Mouse (Mus musculus) megakaryocyte, embryonic 14.5 days (primary cell): ENCODE measurements around the gene Pde4d.

Source experiments
- FLI1 ChIP-seq: IDR thresholded peaks from 2 replicates; pipeline ENCODE4 v1.6.1; 2012; ENCODE audit warnings: low read length, inconsistent platforms, mixed read lengths
- GATA1 ChIP-seq: IDR thresholded peaks from 3 replicates; pipeline ENCODE4 v1.6.1; 2012; ENCODE audit warnings: mixed read lengths, low read length, inconsistent platforms, borderline replicate concordance

DNA sequence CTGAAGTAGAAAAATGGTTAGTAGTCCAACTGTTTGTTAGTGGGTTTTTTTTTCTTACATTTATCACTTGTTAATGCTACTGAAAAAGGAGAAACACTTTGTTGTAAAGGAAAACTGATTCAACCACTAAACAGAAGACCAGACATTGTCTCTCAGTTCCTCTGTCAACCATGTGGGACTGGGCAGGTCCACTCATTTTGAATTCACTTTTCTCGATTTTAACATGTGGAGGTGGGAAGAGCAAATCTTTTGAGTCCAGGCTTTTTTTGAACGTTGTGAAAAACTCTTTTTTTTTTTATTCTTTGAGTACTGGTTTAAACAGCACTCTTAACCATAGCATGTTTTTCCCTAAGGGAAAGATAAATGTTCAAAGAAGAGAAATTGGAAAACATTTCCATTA, 180.8 kb downstream of the Pde4d start:
- TF ChIP-seq FLI1 (no peak), GATA1 (no peak)
